Mouse (Mus musculus): Measurements from ENCODE around the gene Hectd4. TPM values are rescaled to one million over a fixed set of nuclear protein-coding genes. Genes with fewer than 3 reads are reported as not detected.

The Hectd4 gene
- polyA plus RNA-seq, 1 experiment from 2014 or later, result 20.1 TPM

DNA sequence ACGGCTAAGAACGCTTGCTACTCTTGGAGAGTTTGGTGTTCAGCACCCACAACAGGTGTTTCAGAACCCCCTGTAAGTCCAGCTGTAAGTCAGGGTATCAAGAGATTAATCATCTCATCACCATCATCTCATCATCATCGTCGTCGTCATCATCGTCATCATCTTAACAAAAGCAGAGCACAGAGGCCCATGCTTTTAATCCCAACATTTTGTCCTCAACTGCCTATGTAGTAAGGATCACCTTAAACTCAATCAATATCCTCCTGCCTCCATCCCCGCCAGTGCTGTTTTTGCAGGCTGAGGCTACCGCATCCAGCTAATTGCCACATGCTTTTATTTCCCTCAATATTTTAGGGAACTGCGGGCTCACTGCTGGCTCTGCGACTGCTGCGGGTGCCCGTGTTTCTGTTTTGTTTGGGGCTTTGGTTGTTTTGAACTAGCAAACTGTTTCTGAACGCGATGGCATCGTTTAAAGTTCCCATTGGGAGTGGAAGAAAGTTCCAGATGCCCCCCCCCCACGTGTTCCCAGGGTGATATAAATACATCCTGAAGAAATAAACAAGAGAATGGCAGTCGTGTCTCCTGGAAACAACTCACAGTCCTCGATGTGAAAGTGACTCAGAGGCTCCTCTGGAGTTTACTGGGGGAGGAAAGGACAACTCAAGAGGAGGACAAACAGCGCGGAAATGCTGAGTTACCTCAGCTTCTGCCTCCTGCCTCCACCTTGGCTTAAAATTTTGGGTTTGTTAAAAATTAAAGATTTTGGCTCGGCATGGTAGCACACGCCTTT is 166.3 kb downstream of the Hectd4 start:
- Histone ChIP-seq H3K4me1 (replicated peaks; ENCODE audit: control insufficient read depth, insufficient read depth, low read length) (peaks cover 25% of the 10 kb centered on the region), H3K27me3 (replicated peaks; ENCODE audit: control insufficient read depth, insufficient read depth, low read length) (no peaks in the 10 kb centered on the region), H3K4me3 (replicated peaks; ENCODE audit: low read length) (peak overlapping the region; percentile 86), H3K27ac (ENCODE audit: low read length) (no peak overlapping the region), H3K9ac (replicated peaks; ENCODE audit: low read depth, low read length) (peak overlapping the region; percentile 79), H3K9me3 (ENCODE audit: control insufficient read depth, low read length) (no peaks in the 10 kb centered on the region), H3K36me3 (ENCODE audit: control insufficient read depth, insufficient read depth) (no peaks in the 10 kb centered on the region), H3K4me2 (ENCODE audit: low read length) (peak overlapping the region; percentile 70)
- ATAC-seq, result no peak
- 34% methylated on average over 22 of the region's 22 CpGs for WGBS

GRCm38 (mm10) chr5:121387126-121387525 is 167.1 kb downstream of the Hectd4 start:
- H3K4me3 ChIP-seq (replicated peaks; ENCODE audit: low read length), result no peak overlapping the region
- WGBS, result 67% methylated on average over 4 of the region's 4 CpGs
- no peak for ATAC-seq
- peaks cover 25% of the 10 kb centered on the region for H3K4me1 ChIP-seq (replicated peaks; ENCODE audit: control insufficient read depth, insufficient read depth, low read length)
- no peak overlapping the region for H3K4me2 ChIP-seq (ENCODE audit: low read length)
- no peaks in the 10 kb centered on the region for H3K9me3 ChIP-seq (ENCODE audit: control insufficient read depth, low read length)
- H3K9ac ChIP-seq (replicated peaks; ENCODE audit: low read depth, low read length), result no peak overlapping the region
- no peaks in the 10 kb centered on the region for H3K27me3 ChIP-seq (replicated peaks; ENCODE audit: control insufficient read depth, insufficient read depth, low read length)
- no peak overlapping the region for H3K27ac ChIP-seq (ENCODE audit: low read length)
- no peaks in the 10 kb centered on the region for H3K36me3 ChIP-seq (ENCODE audit: control insufficient read depth, insufficient read depth)

- no peak overlapping the region for H3K4me3 ChIP-seq (replicated peaks; ENCODE audit: low read length)
- H3K27ac ChIP-seq (ENCODE audit: low read length), result no peak overlapping the region
- ATAC-seq, result no peak
- H3K4me1 ChIP-seq (replicated peaks; ENCODE audit: control insufficient read depth, insufficient read depth, low read length), result peaks cover 9% of the 10 kb centered on the region
- no peaks in the 10 kb centered on the region for H3K27me3 ChIP-seq (replicated peaks; ENCODE audit: control insufficient read depth, insufficient read depth, low read length)
- H3K4me2 ChIP-seq (ENCODE audit: low read length), result no peak overlapping the region
- H3K9ac ChIP-seq (replicated peaks; ENCODE audit: low read depth, low read length), result no peak overlapping the region
- no peaks in the 10 kb centered on the region for H3K9me3 ChIP-seq (ENCODE audit: control insufficient read depth, low read length)
- 46% methylated on average over 7 of the region's 7 CpGs for WGBS
- H3K36me3 ChIP-seq (ENCODE audit: control insufficient read depth, insufficient read depth), result no peaks in the 10 kb centered on the region
Observed at GRCm38 (mm10) chr5:121389106-121389505, 169.1 kb downstream of the Hectd4 start.

DNA sequence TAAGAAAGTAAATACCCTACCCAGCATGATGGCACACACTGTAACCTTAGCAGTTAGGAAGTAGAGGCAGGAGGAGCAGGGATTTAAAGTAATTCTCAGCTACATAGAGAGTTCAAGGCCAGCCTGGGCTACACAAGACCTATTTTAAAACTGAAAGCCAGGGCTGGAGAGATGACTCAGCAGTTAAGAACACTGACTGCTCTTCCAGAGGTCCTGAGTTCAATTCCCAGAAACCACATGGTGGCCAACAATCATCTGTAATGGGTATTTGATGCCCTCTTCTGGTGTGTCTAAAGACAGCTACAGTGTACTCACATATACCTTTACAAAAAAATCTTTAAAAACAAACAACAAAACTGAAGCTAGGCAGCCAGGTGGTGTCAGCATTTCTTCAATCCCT is 169.7 kb downstream of the Hectd4 start:
- no peak overlapping the region for H3K4me3 ChIP-seq (replicated peaks; ENCODE audit: low read length)
- no peak for ATAC-seq
- H3K4me1 ChIP-seq (replicated peaks; ENCODE audit: control insufficient read depth, insufficient read depth, low read length), result peaks cover 4% of the 10 kb centered on the region; the same call in 1 of the 2 replicates
- no peaks in the 10 kb centered on the region for H3K36me3 ChIP-seq (ENCODE audit: control insufficient read depth, insufficient read depth)
- H3K4me2 ChIP-seq (ENCODE audit: low read length), result no peak overlapping the region
- no peaks in the 10 kb centered on the region for H3K27me3 ChIP-seq (replicated peaks; ENCODE audit: control insufficient read depth, insufficient read depth, low read length)
- no peak overlapping the region for H3K27ac ChIP-seq (ENCODE audit: low read length)
- no peaks in the 10 kb centered on the region for H3K9me3 ChIP-seq (ENCODE audit: control insufficient read depth, low read length)
- no peak overlapping the region for H3K9ac ChIP-seq (replicated peaks; ENCODE audit: low read depth, low read length)

DNA sequence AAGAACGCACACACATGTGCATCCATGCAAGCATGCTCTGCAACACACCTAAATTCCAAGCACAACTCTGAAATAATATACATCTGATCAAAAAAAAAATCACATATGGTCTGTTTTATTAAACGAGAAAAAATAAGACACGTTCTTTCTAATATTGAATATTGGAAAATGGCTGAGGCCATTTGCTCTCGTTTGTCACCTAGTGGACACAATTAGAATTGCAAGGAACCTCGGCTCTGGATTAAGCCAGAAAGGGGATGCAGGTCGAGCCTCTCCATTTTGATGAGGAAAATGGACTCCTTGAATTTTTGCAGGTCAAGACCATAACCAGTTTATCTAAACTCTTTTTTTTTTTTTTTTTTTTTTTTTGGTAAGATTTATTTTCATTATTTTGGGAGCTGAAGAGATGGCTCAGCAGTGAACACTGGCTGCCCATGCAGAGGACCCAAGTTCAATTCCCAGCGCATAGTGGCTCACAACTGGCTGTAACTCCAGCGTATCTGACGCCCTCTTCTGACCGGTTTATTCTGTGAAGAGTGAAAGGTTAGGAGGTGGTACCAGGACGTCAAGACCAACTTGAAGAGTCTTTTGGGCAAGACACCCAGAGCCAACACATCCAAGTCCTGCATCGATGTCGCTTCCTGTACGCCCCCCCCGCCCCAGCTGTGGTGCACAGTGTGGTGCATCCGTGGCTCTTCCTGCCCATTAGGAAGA is 172.8 kb downstream of the Hectd4 start:
- 59% methylated on average over 16 of the region's 16 CpGs for WGBS
- H3K9me3 ChIP-seq (ENCODE audit: control insufficient read depth, low read length), result no peaks in the 10 kb centered on the region

DNA sequence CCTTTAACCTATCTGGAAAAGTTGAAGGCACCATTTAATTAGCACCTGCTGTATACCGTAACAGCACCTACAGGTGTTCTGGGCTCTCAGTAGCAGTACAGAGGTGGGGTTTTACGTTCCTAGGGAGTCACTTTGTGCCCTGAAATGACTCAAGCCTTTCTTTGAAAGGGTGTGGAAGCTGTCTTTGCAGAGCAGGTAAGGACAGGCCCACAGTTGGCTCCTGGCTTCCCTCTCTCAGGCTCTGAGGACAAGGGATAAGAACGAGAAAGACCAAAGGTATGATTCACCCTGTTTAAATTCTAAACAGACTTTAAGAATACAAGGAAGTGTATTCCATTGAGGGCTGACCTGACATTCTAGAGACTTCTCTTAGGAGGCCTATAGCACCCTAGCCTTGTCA is 173.4 kb downstream of the Hectd4 start:
- Histone ChIP-seq H3K27ac (ENCODE audit: low read length) (no peak overlapping the region), H3K4me1 (replicated peaks; ENCODE audit: control insufficient read depth, insufficient read depth, low read length) (0 out of 2 replicates have a peak, but pooled peaks cover 2% of the 10 kb centered on the region), H3K9ac (replicated peaks; ENCODE audit: low read depth, low read length) (no peak overlapping the region), H3K9me3 (ENCODE audit: control insufficient read depth, low read length) (no peaks in the 10 kb centered on the region), H3K4me3 (replicated peaks; ENCODE audit: low read length) (no peak overlapping the region), H3K4me2 (ENCODE audit: low read length) (no peak overlapping the region), H3K36me3 (ENCODE audit: control insufficient read depth, insufficient read depth) (no peaks in the 10 kb centered on the region), H3K27me3 (replicated peaks; ENCODE audit: control insufficient read depth, insufficient read depth, low read length) (no peaks in the 10 kb centered on the region)
- no peak for ATAC-seq
- 83% methylated on average over 3 of the region's 3 CpGs for WGBS

More for the DNA sequence above, 172.8 kb downstream of the Hectd4 start:
- Histone ChIP-seq H3K9ac (replicated peaks; ENCODE audit: low read depth, low read length) (no peak overlapping the region), H3K4me3 (replicated peaks; ENCODE audit: low read length) (no peak overlapping the region), H3K27me3 (replicated peaks; ENCODE audit: control insufficient read depth, insufficient read depth, low read length) (no peaks in the 10 kb centered on the region), H3K4me1 (replicated peaks; ENCODE audit: control insufficient read depth, insufficient read depth, low read length) (0 out of 2 replicates have a peak, but pooled peaks cover 2% of the 10 kb centered on the region), H3K36me3 (ENCODE audit: control insufficient read depth, insufficient read depth) (no peaks in the 10 kb centered on the region), H3K4me2 (ENCODE audit: low read length) (no peak overlapping the region), H3K27ac (ENCODE audit: low read length) (no peak overlapping the region)
- ATAC-seq, result no peak

DNA sequence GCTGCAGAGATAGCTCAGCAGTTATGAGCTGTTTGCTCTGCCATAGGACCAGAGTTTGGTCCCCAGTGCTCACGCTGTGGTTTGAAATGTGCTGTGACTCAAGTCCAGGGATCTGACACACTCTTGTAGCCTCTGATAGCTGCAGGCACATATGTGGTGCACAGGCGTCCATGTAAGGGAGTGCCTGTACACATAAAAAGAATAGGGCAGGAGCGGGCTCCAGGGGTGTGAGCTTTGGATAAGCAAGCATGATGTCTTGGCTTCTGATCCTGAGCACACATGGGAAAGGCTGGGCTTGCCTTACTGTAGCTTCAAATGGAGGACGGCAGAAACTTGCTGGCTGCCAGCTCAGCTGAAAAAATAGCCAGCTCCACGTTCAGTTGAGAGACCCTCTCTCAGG is 175.6 kb downstream of the Hectd4 start:
- no peak overlapping the region for H3K4me2 ChIP-seq (ENCODE audit: low read length)
- no peaks in the 10 kb centered on the region for H3K9me3 ChIP-seq (ENCODE audit: control insufficient read depth, low read length)
- H3K27ac ChIP-seq (ENCODE audit: low read length), result no peak overlapping the region
- H3K4me1 ChIP-seq (replicated peaks; ENCODE audit: control insufficient read depth, insufficient read depth, low read length), result peaks cover 17% of the 10 kb centered on the region
- no peak overlapping the region for H3K9ac ChIP-seq (replicated peaks; ENCODE audit: low read depth, low read length)
- no peak for ATAC-seq
- no peaks in the 10 kb centered on the region for H3K36me3 ChIP-seq (ENCODE audit: control insufficient read depth, insufficient read depth)
- H3K27me3 ChIP-seq (replicated peaks; ENCODE audit: control insufficient read depth, insufficient read depth, low read length), result no peaks in the 10 kb centered on the region
- WGBS, result 87% methylated on average over 5 of the region's 5 CpGs
- H3K4me3 ChIP-seq (replicated peaks; ENCODE audit: low read length), result no peak overlapping the region

DNA sequence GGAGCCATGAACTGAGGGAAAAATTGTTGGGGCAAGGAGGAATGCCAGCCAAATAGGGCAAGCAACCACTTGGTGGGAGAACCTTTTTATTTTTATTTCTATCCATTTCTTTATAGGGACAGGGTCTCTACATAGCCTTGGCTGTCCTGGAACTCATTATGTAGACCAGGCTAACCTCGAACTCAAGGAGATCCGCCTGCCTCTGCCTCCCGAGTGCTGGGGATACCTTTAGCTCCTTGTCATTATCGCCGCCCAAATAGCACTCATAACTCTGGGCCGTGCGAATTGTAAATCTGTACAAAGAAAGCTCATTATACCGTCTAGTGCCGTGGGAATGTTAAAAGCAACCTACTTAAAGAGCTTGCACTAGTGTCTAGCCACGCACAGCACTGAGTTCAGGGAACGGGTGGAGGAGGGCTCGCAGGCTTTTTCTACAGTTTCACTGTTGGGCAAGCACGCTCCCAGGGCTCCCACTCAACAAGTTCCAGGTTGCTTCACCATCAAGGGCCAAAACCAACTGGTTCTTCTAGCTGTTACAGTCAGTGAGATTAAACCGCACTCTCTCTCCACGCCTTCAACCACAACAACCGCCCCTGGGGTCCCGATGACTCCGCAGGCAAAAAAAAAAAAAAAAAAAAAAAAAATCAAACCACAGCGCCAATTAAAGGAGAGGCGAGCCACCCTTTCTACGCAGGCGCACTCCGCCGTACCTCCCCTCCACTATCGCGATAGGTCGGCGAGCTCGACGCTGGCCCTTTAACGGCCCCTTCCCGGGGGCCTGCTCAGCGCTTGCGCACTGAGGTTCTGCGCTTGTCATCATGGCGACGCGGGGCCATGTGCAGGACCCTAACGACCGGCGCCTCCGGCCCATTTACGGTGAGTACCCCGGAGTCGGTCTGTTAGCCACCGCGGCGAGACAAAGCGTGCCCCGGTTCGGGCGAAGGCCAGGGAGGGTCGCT is 177.4 kb downstream of the Hectd4 start, which contains the start of gene Naa25:
Gene Naa25 (plus strand): TSS at position 750 of the 959 bp plus-strand sequence.
- Histone ChIP-seq H3K4me3 (replicated peaks; ENCODE audit: low read length) (peak within 1 kb of the TSS; percentile 85), H3K27me3 (replicated peaks; ENCODE audit: control insufficient read depth, insufficient read depth, low read length) (no peaks in the 10 kb centered on the region), H3K9ac (replicated peaks; ENCODE audit: low read depth, low read length) (peak within 1 kb of the TSS; percentile 81), H3K4me1 (replicated peaks; ENCODE audit: control insufficient read depth, insufficient read depth, low read length) (peaks cover 17% of the 10 kb centered on the region), H3K9me3 (ENCODE audit: control insufficient read depth, low read length) (no peaks in the 10 kb centered on the region), H3K27ac (ENCODE audit: low read length) (peak within 1 kb of the TSS; percentile 77), H3K4me2 (ENCODE audit: low read length) (peak within 1 kb of the TSS; percentile 64), H3K36me3 (ENCODE audit: control insufficient read depth, insufficient read depth) (no peaks in the 10 kb centered on the region)
- peak; percentile 98 for ATAC-seq
- 9% methylated on average over 53 of the region's 53 CpGs for WGBS
